Mouse (Mus musculus) embryonic fibroblast, embryonic 13.5 days (primary cell): Measurements from ENCODE around the gene Rundc3a. TPM values are rescaled to one million over a fixed set of nuclear protein-coding genes. Genes with fewer than 3 reads are reported as not detected.

ENCODE experiments used
- H3K27ac ChIP-seq: 2 replicates; pipeline ENCODE4 v1.5.1; 2012; ENCODE audit warnings: low read length, control low read depth, inconsistent platforms; ENCODE audit not compliant: insufficient read depth
- H3K4me1 ChIP-seq: 2 replicates; pipeline ENCODE4 v1.6.1; 2011; ENCODE audit warnings: low read length; ENCODE audit not compliant: control insufficient read depth, insufficient read depth
- H3K4me3 ChIP-seq: 2 replicates; pipeline ENCODE4 v1.5.1; 2011; ENCODE audit warnings: mild to moderate bottlenecking, control low read depth, low read length; ENCODE audit not compliant: insufficient read depth
- CTCF ChIP-seq: IDR thresholded peaks from 2 replicates; pipeline ENCODE4 v1.5.1; 2011; ENCODE audit warnings: mild to moderate bottlenecking, control low read depth, low read length, moderate library complexity, borderline replicate concordance; ENCODE audit not compliant: insufficient read depth
- POLR2A ChIP-seq: IDR thresholded peaks from 2 replicates; pipeline ENCODE4 v1.6.1; 2011; ENCODE audit warnings: low read depth, mild to moderate bottlenecking, control low read depth, low read length, moderate library complexity
- polyA plus RNA-seq: library from polyadenylated mRNA; stranded (reverse); fragments of >200 nt; gene quantifications from 2 replicates; pipeline ENCODE4 v1.2.4, GENCODE M21; 2011; ENCODE audit warnings: low read depth; ENCODE audit not compliant: missing spikeins, insufficient read length

The Rundc3a gene
- polyA plus RNA-seq, 1 experiment: 0.86 TPM

DNA sequence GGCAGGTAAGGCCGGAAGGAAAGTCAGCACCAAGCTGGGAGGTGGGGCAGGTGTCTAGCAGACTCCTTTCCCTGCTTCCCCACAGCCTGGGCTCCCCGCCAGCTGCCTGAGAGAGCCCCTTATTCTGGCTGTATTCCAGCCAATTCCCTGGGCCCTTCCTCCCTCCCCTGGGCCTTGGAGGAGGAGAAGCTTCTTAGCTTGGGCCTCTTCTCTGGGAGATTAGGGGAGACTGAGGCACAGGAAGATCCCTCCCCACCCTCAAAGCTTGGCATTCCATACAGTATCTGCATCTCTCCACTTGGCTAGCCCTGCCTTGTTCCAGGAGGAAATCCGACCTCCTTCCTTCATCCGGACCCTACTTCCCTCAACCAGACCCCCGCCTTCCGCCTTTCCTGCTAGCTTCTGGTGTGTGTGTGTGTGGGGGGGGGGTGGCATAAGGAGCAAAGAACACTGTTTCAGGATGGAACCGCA, 52.7 kb downstream of the Rundc3a start:
- Histone ChIP-seq H3K27ac (no peak overlapping the region), H3K4me3 (peak overlapping the region; percentile 88; the same call in 1 of the 2 replicates), H3K4me1 (no peaks in the 10 kb centered on the region)
- no peak for TF ChIP-seq CTCF
- no peak for TF ChIP-seq POLR2A

DNA sequence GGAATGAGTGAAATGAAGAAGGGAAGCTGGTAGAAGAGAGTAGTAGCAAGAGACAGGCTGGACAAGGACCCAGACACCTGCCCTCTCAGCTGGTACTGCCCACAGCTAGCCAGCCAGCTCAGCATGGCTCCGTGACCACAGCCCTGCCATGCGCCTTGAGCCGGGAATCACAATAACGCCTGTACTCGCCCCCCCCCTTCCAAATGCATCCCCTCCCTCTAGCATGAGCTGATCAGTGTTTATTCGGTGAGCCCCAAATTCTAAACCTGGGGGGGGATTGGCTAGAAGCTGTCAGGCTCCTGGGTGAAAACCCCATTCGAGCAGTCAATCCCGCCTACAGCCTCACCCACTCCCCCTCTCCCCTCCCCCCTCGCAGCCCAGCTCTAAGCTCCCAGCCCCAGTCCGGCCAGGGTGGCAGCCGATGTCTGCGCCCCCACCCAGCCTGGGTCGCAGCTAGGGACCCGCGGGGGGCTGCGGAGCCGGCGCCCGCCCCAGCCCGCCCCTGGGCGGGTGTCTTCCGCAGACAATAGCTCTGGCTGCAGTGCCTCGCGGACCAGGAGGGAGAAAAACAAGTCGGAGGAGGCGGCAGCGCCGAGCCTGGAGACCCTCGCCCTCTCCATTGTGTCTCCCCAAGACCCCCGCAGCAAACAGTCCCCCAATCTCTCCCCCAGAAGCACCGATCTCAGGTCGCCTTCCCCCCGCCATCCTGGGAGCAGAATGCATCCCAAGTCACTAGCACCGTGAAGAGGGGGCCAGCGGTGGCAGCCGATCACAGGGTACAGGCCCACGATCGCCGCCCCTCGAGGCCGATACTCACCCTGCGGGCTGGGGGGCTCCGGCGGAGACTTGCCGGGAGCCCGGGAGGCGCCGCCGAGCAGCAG, 53.6 kb downstream of the Rundc3a start:
- peak overlapping the region; percentile 27; the same call in 1 of the 2 replicates for H3K27ac ChIP-seq
- no peaks in the 10 kb centered on the region for H3K4me1 ChIP-seq
- peak overlapping the region; percentile 88 for H3K4me3 ChIP-seq
- TF ChIP-seq POLR2A (no peak; the same call in 1 of the 2 replicates), CTCF (no peak)

DNA sequence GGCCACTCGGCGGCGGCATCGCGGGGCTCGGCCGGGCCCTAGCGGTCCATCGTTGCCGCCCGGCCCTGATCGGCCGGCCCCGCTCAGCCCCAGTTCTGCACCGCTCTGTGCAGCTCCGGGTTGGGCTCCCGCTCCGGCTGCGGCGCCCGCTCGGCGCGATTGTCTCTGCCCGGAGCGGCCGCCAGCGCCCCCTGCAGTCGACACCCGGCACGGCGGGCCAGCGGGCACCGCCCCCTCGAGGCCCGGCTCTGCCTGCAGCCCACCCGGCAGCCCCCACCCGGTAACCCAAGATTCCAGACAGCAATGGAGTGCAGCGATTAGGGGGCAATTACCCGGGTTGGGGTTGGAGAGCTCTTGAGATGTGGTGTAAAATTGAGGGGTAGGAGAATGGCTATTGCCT, 54.3 kb downstream of the Rundc3a start, which contains the start of gene Fam171a2:
Fam171a2 (minus strand) TSS at position 186 of the 400 bp plus-strand sequence.
- peak within 1 kb of the TSS; percentile 88 for H3K4me3 ChIP-seq
- H3K4me1 ChIP-seq: no peaks in the 10 kb centered on the region
- peak within 1 kb of the TSS; percentile 27; the same call in 1 of the 2 replicates for H3K27ac ChIP-seq
- TF ChIP-seq CTCF (peak; percentile 46; the same call in 1 of the 2 replicates), POLR2A (peak; percentile 56; the same call in 1 of the 2 replicates)

DNA sequence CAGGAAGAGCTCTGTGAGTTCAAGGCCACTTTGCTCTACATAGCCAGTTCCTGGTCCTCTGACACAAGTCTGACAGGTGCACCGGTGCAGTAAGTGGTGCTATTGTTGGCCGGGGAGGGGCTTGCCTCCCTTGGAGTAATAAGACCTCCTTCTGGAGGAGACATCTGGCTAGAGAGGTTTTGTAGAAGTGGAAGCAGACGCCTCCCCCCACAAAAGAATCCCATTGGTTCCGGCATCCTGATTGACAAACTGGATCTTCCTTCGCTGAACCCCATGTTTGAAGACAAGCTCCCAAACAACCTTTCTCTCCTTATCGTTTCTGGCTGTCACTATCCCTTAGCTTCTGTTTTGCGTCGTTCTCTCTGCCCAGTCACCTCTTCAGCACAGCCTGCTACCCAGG, 55.1 kb downstream of the Rundc3a start:
- H3K27ac ChIP-seq: no peak overlapping the region
- no peak for TF ChIP-seq POLR2A
- TF ChIP-seq CTCF: no peak
- no peak overlapping the region for H3K4me3 ChIP-seq
- H3K4me1 ChIP-seq: no peaks in the 10 kb centered on the region

DNA sequence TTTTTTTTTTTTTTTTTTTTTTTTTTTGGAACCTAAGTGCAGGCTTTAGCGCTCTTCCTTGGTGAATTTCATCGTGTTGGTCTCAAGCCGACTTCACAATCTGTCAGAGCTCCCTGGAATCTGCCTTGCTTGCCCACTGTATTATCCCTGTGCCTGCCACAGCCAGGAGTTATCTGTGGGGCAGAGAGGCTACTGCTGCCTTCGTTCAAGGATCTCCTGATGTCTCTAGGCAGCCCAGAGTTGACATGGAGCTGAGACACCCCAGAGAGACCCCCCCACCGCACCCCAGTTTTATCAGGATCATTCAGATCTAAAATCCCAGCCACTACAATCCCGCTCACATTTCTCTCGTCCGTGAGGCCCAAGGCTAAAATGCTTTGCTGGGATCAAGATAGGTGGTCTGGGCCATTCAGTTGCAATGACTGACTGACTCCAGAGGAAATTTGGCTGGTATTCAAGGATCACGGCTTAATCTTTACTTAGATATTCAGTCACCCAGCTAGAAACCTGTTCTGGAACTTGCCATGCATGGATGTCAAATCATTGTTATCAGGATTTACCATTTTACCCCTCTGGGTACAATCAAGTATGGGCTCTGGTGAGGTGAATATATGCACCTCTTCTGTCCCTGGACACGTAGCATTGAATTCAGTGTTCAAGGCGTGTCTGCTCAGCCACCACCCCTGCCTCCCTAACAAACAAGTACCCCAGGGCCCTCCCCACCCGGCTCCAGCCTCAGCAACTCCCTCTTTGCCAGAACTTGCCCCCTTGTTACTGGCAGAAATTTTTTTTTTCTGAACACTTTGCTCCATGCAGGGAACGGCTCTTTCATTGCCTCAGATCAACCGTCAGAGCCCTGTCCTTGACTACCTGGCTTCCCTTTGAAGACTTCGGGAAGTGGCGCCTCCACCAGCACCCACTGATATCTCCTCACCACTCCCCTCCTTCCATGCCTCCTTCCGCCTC, 56.1 kb downstream of the Rundc3a start:
- TF ChIP-seq CTCF: no peak
- no peak for TF ChIP-seq POLR2A
- no peaks in the 10 kb centered on the region for H3K4me1 ChIP-seq
- no peak overlapping the region for H3K27ac ChIP-seq
- no peak overlapping the region for H3K4me3 ChIP-seq

Other genes starting within 250 kb of the Rundc3a start
- gene Nags, start 247.9 kb upstream of the Rundc3a start, polyA plus RNA-seq: not detected in 2 replicates
- gene Tmem101, start 237.0 kb upstream of the Rundc3a start, polyA plus RNA-seq: 11.2 and 14.9 TPM in 2 replicates
- 113 and 124 TPM in 2 replicates for gene Lsm12, start 208.1 kb upstream of the Rundc3a start, polyA plus RNA-seq
- 37.9 and 40.0 TPM in 2 replicates for gene G6pc3, start 203.8 kb upstream of the Rundc3a start, polyA plus RNA-seq
- 47.8 and 54.9 TPM in 2 replicates for gene Hdac5, start 163.2 kb upstream of the Rundc3a start, polyA plus RNA-seq
- 6.5 and 10.2 TPM in 2 replicates for gene BC030867, start 144.5 kb upstream of the Rundc3a start, polyA plus RNA-seq
- 0.37 and 0.45 TPM in 2 replicates for gene Asb16, start 124.7 kb upstream of the Rundc3a start, polyA plus RNA-seq
- 37.7 and 44.6 TPM in 2 replicates for gene Tmub2, start 108.5 kb upstream of the Rundc3a start, polyA plus RNA-seq
- 50.7 and 55.6 TPM in 2 replicates for gene Atxn7l3, start 96.8 kb upstream of the Rundc3a start, polyA plus RNA-seq
- 75.5 and 102 TPM in 2 replicates for gene Ubtf, start 73.7 kb upstream of the Rundc3a start, polyA plus RNA-seq
- not detected in 2 replicates for gene Slc4a1, start 27.2 kb upstream of the Rundc3a start, polyA plus RNA-seq
- 164 and 174 TPM in 2 replicates for gene Slc25a39, start 14.5 kb downstream of the Rundc3a start, polyA plus RNA-seq
- 226 and 252 TPM in 2 replicates for gene Grn, start 36.9 kb downstream of the Rundc3a start, polyA plus RNA-seq
- gene Fam171a2, start 54.3 kb downstream of the Rundc3a start, polyA plus RNA-seq: 14.0 and 17.9 TPM in 2 replicates
- 6.4 and 11.6 TPM in 2 replicates for gene Itga2b, start 76.7 kb downstream of the Rundc3a start, polyA plus RNA-seq
- gene Gpatch8, start 163.0 kb downstream of the Rundc3a start, polyA plus RNA-seq: 36.6 and 40.7 TPM in 2 replicates
- 2.5 and 3.2 TPM in 2 replicates for gene Gm11627, start 186.1 kb downstream of the Rundc3a start, polyA plus RNA-seq
- 54.6 and 75.0 TPM in 2 replicates for gene Fzd2, start 211.0 kb downstream of the Rundc3a start, polyA plus RNA-seq